ENCODE assay signal across 24 mouse cellular contexts in the genomic region with DNA sequence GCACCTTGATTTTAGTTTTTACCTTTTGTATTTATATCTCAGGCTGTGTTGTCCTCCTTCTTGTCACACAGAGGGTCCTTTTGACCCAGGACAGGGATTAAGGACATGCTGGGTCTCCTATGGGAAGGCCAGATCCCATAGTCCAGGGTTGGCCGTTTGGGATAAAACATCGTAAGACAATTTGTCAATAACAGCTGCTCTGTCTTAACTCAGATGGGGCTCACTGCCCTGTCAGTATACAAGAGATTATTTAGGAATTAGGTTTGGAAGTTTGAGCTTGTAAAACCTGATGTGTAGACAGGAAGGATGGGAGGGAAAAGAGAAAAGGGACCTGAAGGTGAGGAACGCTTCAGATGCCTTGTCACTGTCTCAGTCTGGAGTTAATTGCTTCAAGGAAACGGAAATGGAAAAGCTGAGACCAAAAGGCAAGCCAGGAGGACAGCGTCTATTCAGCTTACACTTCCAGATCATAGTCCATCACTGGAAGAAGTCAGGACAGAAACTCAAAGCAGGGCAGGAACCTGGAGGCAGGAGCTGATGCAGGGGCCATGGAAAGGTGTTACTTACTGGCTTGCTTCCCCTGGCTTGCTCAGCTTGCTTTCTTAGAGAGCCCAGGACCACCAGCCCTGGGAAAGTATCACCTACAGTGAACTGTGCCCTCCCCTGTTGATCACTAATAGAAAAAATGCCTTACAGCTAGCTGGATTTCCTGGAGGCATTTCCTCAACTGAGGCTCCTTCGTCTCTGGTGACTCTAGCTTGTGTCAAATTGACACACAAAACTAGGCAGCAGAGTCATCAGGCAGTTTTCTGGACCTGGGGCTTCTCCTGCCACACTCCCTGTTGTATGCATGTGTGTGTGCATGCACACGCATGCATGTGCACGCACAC. TPM values are rescaled to one million over a fixed set of nuclear protein-coding genes. Genes with fewer than 3 reads are reported as not detected.
DNase-seq lines count a peak whose midpoint lies in the region; ATAC-seq and TF ChIP-seq lines count a peak whose summit lies in the region.
"Had no signal": no experiment of that assay in that cellular context is flagged by ENCODE, and none has a peak within 500 bp of the region (broad histone marks: within the 10 kb centered on the region; RNA-seq: fewer than 3 reads in every experiment).

No protein-coding gene starts in this region.

- 43% methylated on average over 8 of the region's 8 CpGs for WGBS in intestine, postnatal 0 days
- WGBS in intestine, embryonic 16.5 days = 53% methylated on average over 8 of the region's 8 CpGs
- whole genome bisulfite sequencing in limb, embryonic 13.5 days = 41% methylated on average over 8 of the region's 8 CpGs
- WGBS in limb, embryonic 10.5 days = 48% methylated on average over 8 of the region's 8 CpGs

- H3K4me1 ChIP-seq in intestine, postnatal 0 days (replicated peaks; ENCODE audit: control insufficient read depth, insufficient read depth, low read length) = no peaks in the 10 kb centered on the region
- no peaks in the 10 kb centered on the region for H3K4me1 ChIP-seq in intestine, embryonic 16.5 days (ENCODE audit: control insufficient read depth, insufficient read depth, low read length)
- H3K4me1 ChIP-seq in limb, embryonic 13.5 days = 0 out of 2 replicates have a peak, but pooled peaks cover 4% of the 10 kb centered on the region
- H3K4me1 ChIP-seq in limb, embryonic 10.5 days = peaks cover 14% of the 10 kb centered on the region

- no peaks in the 10 kb centered on the region for H3K9me3 ChIP-seq in intestine, postnatal 0 days (ENCODE audit: control insufficient read depth)
- no peaks in the 10 kb centered on the region for H3K9me3 ChIP-seq in intestine, embryonic 16.5 days (ENCODE audit: control insufficient read depth, low read length)
- no peaks in the 10 kb centered on the region for H3K9me3 ChIP-seq in limb, embryonic 13.5 days
- no peaks in the 10 kb centered on the region for H3K9me3 ChIP-seq in limb, embryonic 10.5 days (replicated peaks)
- H3K9me3 ChIP-seq: G1E had no signal

- intact Hi-C loops in gastrocnemius, adult 2 months (cut with DNase I) = no loop called here

- H3K9ac ChIP-seq in intestine, postnatal 0 days (ENCODE audit: low read depth, low read length) = no peak overlapping the region
- no peak overlapping the region for H3K9ac ChIP-seq in intestine, embryonic 16.5 days (ENCODE audit: low read depth, low read length)
- no peak overlapping the region for H3K9ac ChIP-seq in limb, embryonic 13.5 days

- H3K4me2 ChIP-seq in intestine, postnatal 0 days (replicated peaks; ENCODE audit: low read depth) = no peak overlapping the region
- H3K4me2 ChIP-seq in intestine, embryonic 16.5 days (ENCODE audit: low read depth, low read length) = no peak overlapping the region
- H3K4me2 ChIP-seq in limb, embryonic 13.5 days (replicated peaks) = no peak overlapping the region

- H3K36me3 ChIP-seq in intestine, postnatal 0 days (ENCODE audit: control insufficient read depth, insufficient read depth) = no peaks in the 10 kb centered on the region
- H3K36me3 ChIP-seq in intestine, embryonic 16.5 days (ENCODE audit: control insufficient read depth, insufficient read depth, low read length) = no peaks in the 10 kb centered on the region
- H3K36me3 ChIP-seq in limb, embryonic 13.5 days = no peaks in the 10 kb centered on the region
- H3K36me3 ChIP-seq in limb, embryonic 10.5 days = no peaks in the 10 kb centered on the region
- H3K36me3 ChIP-seq: G1E had no signal

- peak overlapping the region; percentile 46; the same call in 1 of the 2 replicates for H3K27ac ChIP-seq in intestine, postnatal 0 days (ENCODE audit: low read depth, low read length)
- no peak overlapping the region for H3K27ac ChIP-seq in intestine, embryonic 16.5 days (ENCODE audit: low read length)
- H3K27ac ChIP-seq in limb, embryonic 13.5 days = peak overlapping the region; percentile 15; the same call in 1 of the 2 replicates
- no peak overlapping the region for H3K27ac ChIP-seq in limb, embryonic 10.5 days
- no peak overlapping the region for H3K27ac ChIP-seq in gastrocnemius, adult 2 months

- no peak for DNase-seq in limb, embryonic 10.5 days (ENCODE audit: low spot score)
- DNase-seq in 3T3-L1 (ENCODE audit: low read depth, low spot score) (peak; percentile 93), adipocyte (ENCODE audit: low spot score) (peak; percentile 95)
- no peak for DNase-seq in gastrocnemius, adult 2 months
- no peak for DNase-seq in retina, postnatal 1 day
- DNase-seq: adrenal gland, adult 2 months; adrenal gland, adult 8-10 months; adrenal gland, postnatal 10 days; adrenal gland, postnatal 14 days; adrenal gland, postnatal 25 days; adrenal gland, postnatal 36 days; B cell, adult 2 months; cerebellum, adult 11 months; cerebellum, adult 11-12 months; cerebellum, adult 18-20 months; cerebellum, adult 2 months had no signal

- H3K27me3 ChIP-seq in intestine, postnatal 0 days (replicated peaks; ENCODE audit: control insufficient read depth, insufficient read depth, low read length) = no peaks in the 10 kb centered on the region
- H3K27me3 ChIP-seq in intestine, embryonic 16.5 days (replicated peaks; ENCODE audit: control insufficient read depth, insufficient read depth, low read length) = no peaks in the 10 kb centered on the region
- H3K27me3 ChIP-seq in limb, embryonic 13.5 days = no peaks in the 10 kb centered on the region
- H3K27me3 ChIP-seq in limb, embryonic 10.5 days (ENCODE audit: low read depth, poor library complexity, severe bottlenecking) = no peaks in the 10 kb centered on the region
- H3K27me3 ChIP-seq: CH12.LX, Patski had no signal

- H3K4me3 ChIP-seq in intestine, postnatal 0 days (ENCODE audit: low read depth, low read length) = no peak overlapping the region
- no peak overlapping the region for H3K4me3 ChIP-seq in intestine, embryonic 16.5 days (ENCODE audit: low read length)
- H3K4me3 ChIP-seq in limb, embryonic 13.5 days = no peak overlapping the region
- no peak overlapping the region for H3K4me3 ChIP-seq in limb, embryonic 10.5 days
- no peak overlapping the region for H3K4me3 ChIP-seq in gastrocnemius, adult 2 months

- TF ChIP-seq CTCF in intestine, postnatal 0 days (IDR thresholded peaks at IDR 0.05; ENCODE audit: low read depth) = no peak
- TF ChIP-seq CTCF in gastrocnemius, adult 2 months (IDR thresholded peaks at IDR 0.05) = no peak

- ATAC-seq in intestine, postnatal 0 days = peak; percentile 55
- ATAC-seq in intestine, embryonic 16.5 days = no peak
- ATAC-seq in limb, embryonic 13.5 days (ENCODE audit: low FRiP score, low read depth) = no peak
- ATAC-seq: activated CD4-positive, CD25-positive, alpha-beta regulatory T cell, adult 4 months; CD4-positive, CD25-positive, alpha-beta regulatory T cell, adult 4 months; Patski had no signal

RNA-seq across cellular contexts. Expression of a gene that starts 27.9 kb away (rescaled TPM):
- polyA plus RNA-seq in intestine, postnatal 0 days (2015; fragmentation: Nextera tagmentation; extraction: Ambion mirVana) = 32.8 and 33.8 TPM in 2 replicates
- 47.7 and 51.8 TPM in 2 replicates for polyA plus RNA-seq in intestine, embryonic 16.5 days (2015; fragmentation: Nextera tagmentation; extraction: Ambion mirVana)
- polyA plus RNA-seq in limb, embryonic 13.5 days (2015; fragmentation: Nextera tagmentation; extraction: Ambion mirVana) = 40.5 and 42.8 TPM in 2 replicates
- 22.5 and 31.5 TPM in 2 replicates for polyA plus RNA-seq in limb, embryonic 10.5 days (2016; fragmentation: Nextera tagmentation; extraction: Ambion mirVana)
- 1 to 10 TPM; 2.2 to 2.9 TPM for total RNA-seq in gastrocnemius, adult 2 months (2021)
- polyA plus RNA-seq: G1E had no signal

Comparison
In these comparisons a context has a peak if more than half of its experiments do, and no peak if none do; other contexts are left out.
1. H3K27ac ChIP-seq: peak in intestine, postnatal 0 days (single experiment) and limb, embryonic 13.5 days (single experiment); none in intestine, embryonic 16.5 days (single experiment), limb, embryonic 10.5 days (single experiment) and gastrocnemius, adult 2 months (single experiment).
2. DNase-seq: peak in 3T3-L1 (single experiment) and adipocyte (single experiment); none in limb, embryonic 10.5 days (single experiment), gastrocnemius, adult 2 months (single experiment) and retina, postnatal 1 day (single experiment).